Mouse (Mus musculus): ENCODE results near the gene Atg9b.

Gene Atg9b

GRCm38 (mm10) chr5:24391864-24392263 lies at the start of gene Atg9b:
Atg9b (minus strand) TSS chr5:24392143.
- no peak for DNase-seq (ENCODE audit: low read depth, low spot score)

- no peak for DNase-seq (ENCODE audit: low read depth, low spot score)
Observed at GRCm38 (mm10) chr5:24441187-24441586, 49.2 kb upstream of the Atg9b start.

GRCm38 (mm10) chr5:24433993-24434392 lies 42.0 kb upstream of the Atg9b start:
- no peak for DNase-seq (ENCODE audit: low read depth, low spot score)

GRCm38 (mm10) chr5:24428596-24428995 lies 36.7 kb upstream of the Atg9b start:
- DNase-seq (ENCODE audit: low read depth, low spot score) = no peak

GRCm38 (mm10) chr5:24427981-24428402 lies 36.0 kb upstream of the Atg9b start:
- DNase-seq (ENCODE audit: low read depth, low spot score) = no peak

GRCm38 (mm10) chr5:24427285-24427633 lies 35.3 kb upstream of the Atg9b start:
- no peak for DNase-seq (ENCODE audit: low read depth, low spot score)

- DNase-seq (ENCODE audit: low read depth, low spot score) = no peak
Observed at GRCm38 (mm10) chr5:24426556-24427284, 34.8 kb upstream of the Atg9b start.

- no peak for DNase-seq (ENCODE audit: low read depth, low spot score)
Observed at GRCm38 (mm10) chr5:24426037-24426432, 34.1 kb upstream of the Atg9b start.

GRCm38 (mm10) chr5:24425421-24426036 lies 33.6 kb upstream of the Atg9b start:
- DNase-seq (ENCODE audit: low read depth, low spot score) = no peak

GRCm38 (mm10) chr5:24424861-24425411 lies 33.0 kb upstream of the Atg9b start:
- DNase-seq (ENCODE audit: low read depth, low spot score) = no peak

- no peak for DNase-seq (ENCODE audit: low read depth, low spot score)
Observed at GRCm38 (mm10) chr5:24424004-24424781, 32.2 kb upstream of the Atg9b start.

- DNase-seq (ENCODE audit: low read depth, low spot score) = peak; percentile 97
Observed at GRCm38 (mm10) chr5:24423129-24424003, 31.4 kb upstream of the Atg9b start, which contains the start of the genes Cdk5 and Slc4a2. Cdk5 (minus strand) TSS chr5:24423530. Slc4a2 (plus strand) TSS chr5:24423837.

GRCm38 (mm10) chr5:24420381-24420780 lies 28.4 kb upstream of the Atg9b start:
- no peak for DNase-seq (ENCODE audit: low read depth, low spot score)

- no peak for DNase-seq (ENCODE audit: low read depth, low spot score)
Observed at GRCm38 (mm10) chr5:24417587-24417986, 25.6 kb upstream of the Atg9b start.

- DNase-seq (ENCODE audit: low read depth, low spot score) = peak; percentile 71
Observed at GRCm38 (mm10) chr5:24416222-24416736, 24.3 kb upstream of the Atg9b start.

- DNase-seq (ENCODE audit: low read depth, low spot score) = no peak
Observed at GRCm38 (mm10) chr5:24413938-24414337, 22.0 kb upstream of the Atg9b start.

GRCm38 (mm10) chr5:24413042-24413693 lies 21.2 kb upstream of the Atg9b start, which contains the start of gene Asic3:
Asic3 (plus strand) TSS chr5:24413392.
- no peak for DNase-seq (ENCODE audit: low read depth, low spot score)

GRCm38 (mm10) chr5:24412063-24412462 lies 20.1 kb upstream of the Atg9b start:
- DNase-seq (ENCODE audit: low read depth, low spot score) = no peak

GRCm38 (mm10) chr5:24409466-24409865 lies 17.5 kb upstream of the Atg9b start:
- no peak for DNase-seq (ENCODE audit: low read depth, low spot score)

- DNase-seq (ENCODE audit: low read depth, low spot score) = no peak
Observed at GRCm38 (mm10) chr5:24408651-24409050, 16.7 kb upstream of the Atg9b start.

Measured in WW6 (cell line).